Mouse (Mus musculus) forebrain, embryonic 12.5 days (tissue): ENCODE results near the gene Nfkbil1. TPM values are rescaled to one million over a fixed set of nuclear protein-coding genes. Genes with fewer than 3 reads are reported as not detected.

Source experiments
- ATAC-seq: fragments of 200-750 bp; cut with Nextera tagmentation; 2 replicates; pipeline ENCODE4 v1.8.0; 2017; ENCODE audit warnings: moderate TSS enrichment; ENCODE audit not compliant: low FRiP score
- H3K27ac ChIP-seq: fragments of 300-500 bp; sonication (generic); 2 replicates; pipeline ENCODE4 v1.5.1; 2016; ENCODE audit warnings: mild to moderate bottlenecking
- H3K27me3 ChIP-seq: fragments of 300-500 bp; sonication (generic); 2 replicates; pipeline ENCODE4 v1.6.1; 2016; ENCODE audit warnings: mild to moderate bottlenecking
- H3K36me3 ChIP-seq: fragments of 300-500 bp; sonication (generic); replicated peaks from 2 replicates; pipeline ENCODE4 v1.6.1; 2016; ENCODE audit warnings: mild to moderate bottlenecking
- H3K4me1 ChIP-seq: fragments of 300-500 bp; sonication (generic); 2 replicates; pipeline ENCODE4 v1.6.1; 2016
- H3K4me2 ChIP-seq: fragments of 300-500 bp; sonication (generic); 2 replicates; pipeline ENCODE4 v1.6.1; 2016; ENCODE audit warnings: mild to moderate bottlenecking, moderate library complexity
- H3K4me3 ChIP-seq: fragments of 300-500 bp; sonication (generic); replicated peaks from 2 replicates; pipeline ENCODE4 v1.5.1; 2016; ENCODE audit warnings: mild to moderate bottlenecking
- H3K9ac ChIP-seq: fragments of 300-500 bp; sonication (generic); 2 replicates; pipeline ENCODE4 v1.6.1; 2016; ENCODE audit warnings: mild to moderate bottlenecking
- H3K9me3 ChIP-seq: fragments of 300-500 bp; sonication (generic); 2 replicates; pipeline ENCODE4 v1.6.1; 2016
- WGBS: fragments of 180-500 bp; shearing (Covaris S2); methylation state at CpG from one replicate; pipeline ENCODE4 v1.1.7; 2016; 5-methylcytosine and 5-hydroxymethylcytosine counted together
- polyA plus RNA-seq: library from polyadenylated mRNA; unstranded; fragments of >200 nt; fragmentation: Nextera tagmentation; extraction: Ambion mirVana; gene quantifications from 2 replicates; pipeline ENCODE4 v1.2.1, GENCODE M21; 2016

Gene Nfkbil1
- polyA plus RNA-seq, 1 experiment from 2014 or later: 11.0 TPM

GRCm38 (mm10) chr17:35231022-35231421 lies 4.6 kb downstream of the Nfkbil1 start:
- Histone ChIP-seq H3K36me3 (peaks cover 59% of the 10 kb centered on the region), H3K9me3 (no peaks in the 10 kb centered on the region), H3K4me3 (no peak overlapping the region), H3K9ac (no peak overlapping the region), H3K4me1 (peaks cover 24% of the 10 kb centered on the region), H3K4me2 (no peak overlapping the region), H3K27ac (no peak overlapping the region), H3K27me3 (no peaks in the 10 kb centered on the region)
- no peak for ATAC-seq
- WGBS: 94% methylated on average over 10 of the region's 10 CpGs

GRCm38 (mm10) chr17:35226561-35227046 lies 9.0 kb downstream of the Nfkbil1 start:
- no peak overlapping the region for H3K4me3 ChIP-seq
- no peak overlapping the region for H3K4me2 ChIP-seq
- H3K27ac ChIP-seq: no peak overlapping the region
- H3K27me3 ChIP-seq: no peaks in the 10 kb centered on the region
- 90% methylated on average over 14 of the region's 14 CpGs for WGBS
- no peak for ATAC-seq
- peaks cover 73% of the 10 kb centered on the region for H3K36me3 ChIP-seq
- peaks cover under 1% of the 10 kb centered on the region for H3K4me1 ChIP-seq
- H3K9ac ChIP-seq: no peak overlapping the region
- no peaks in the 10 kb centered on the region for H3K9me3 ChIP-seq

GRCm38 (mm10) chr17:35225456-35225855 lies 10.1 kb downstream of the Nfkbil1 start:
- ATAC-seq: no peak
- Histone ChIP-seq H3K9me3 (no peaks in the 10 kb centered on the region), H3K27ac (no peak overlapping the region), H3K4me3 (no peak overlapping the region), H3K4me2 (no peak overlapping the region), H3K27me3 (no peaks in the 10 kb centered on the region), H3K4me1 (no peaks in the 10 kb centered on the region), H3K36me3 (peaks cover 69% of the 10 kb centered on the region), H3K9ac (no peak overlapping the region)
- WGBS: 96% methylated on average over 5 of the region's 5 CpGs

- ATAC-seq: no peak
- 92% methylated on average over 4 of the region's 4 CpGs for whole genome bisulfite sequencing
Measured at GRCm38 (mm10) chr17:35224641-35225040, 11.0 kb downstream of the Nfkbil1 start.

GRCm38 (mm10) chr17:35222299-35222698 lies 13.3 kb downstream of the Nfkbil1 start:
- no peaks in the 10 kb centered on the region for H3K27me3 ChIP-seq
- no peak overlapping the region for H3K4me3 ChIP-seq
- no peaks in the 10 kb centered on the region for H3K9me3 ChIP-seq
- no peak for ATAC-seq
- H3K4me1 ChIP-seq: no peaks in the 10 kb centered on the region
- H3K4me2 ChIP-seq: no peak overlapping the region
- no peak overlapping the region for H3K27ac ChIP-seq
- WGBS: 85% methylated on average over 6 of the region's 6 CpGs
- no peak overlapping the region for H3K9ac ChIP-seq
- H3K36me3 ChIP-seq: peaks cover 61% of the 10 kb centered on the region

More at GRCm38 (mm10) chr17:35224641-35225040, 11.0 kb downstream of the Nfkbil1 start:
- Histone ChIP-seq H3K36me3 (peaks cover 71% of the 10 kb centered on the region), H3K4me3 (no peak overlapping the region), H3K27me3 (no peaks in the 10 kb centered on the region), H3K9me3 (no peaks in the 10 kb centered on the region), H3K4me2 (no peak overlapping the region), H3K27ac (no peak overlapping the region), H3K4me1 (no peaks in the 10 kb centered on the region), H3K9ac (no peak overlapping the region)

- Histone ChIP-seq H3K9ac (no peak within 1 kb of the TSS), H3K36me3 (peaks cover 46% of the 10 kb centered on the region), H3K4me3 (no peak within 1 kb of the TSS)
Measured at GRCm38 (mm10) chr17:35220156-35220952, 15.2 kb downstream of the Nfkbil1 start, which contains the start of gene Gm16181. Gene Gm16181 (plus strand): TSS chr17:35220834.

GRCm38 (mm10) chr17:35219601-35220041 lies 16.0 kb downstream of the Nfkbil1 start:
- H3K36me3 ChIP-seq: peaks cover 39% of the 10 kb centered on the region
- H3K4me3 ChIP-seq: no peak overlapping the region
- no peaks in the 10 kb centered on the region for H3K4me1 ChIP-seq
- no peak for ATAC-seq
- no peaks in the 10 kb centered on the region for H3K9me3 ChIP-seq
- H3K9ac ChIP-seq: no peak overlapping the region
- H3K27ac ChIP-seq: no peak overlapping the region
- no peaks in the 10 kb centered on the region for H3K27me3 ChIP-seq
- WGBS: 90% methylated on average over 6 of the region's 6 CpGs
- H3K4me2 ChIP-seq: no peak overlapping the region

More at GRCm38 (mm10) chr17:35220156-35220952, 15.2 kb downstream of the Nfkbil1 start, which contains the start of gene Gm16181:
- no peak within 1 kb of the TSS for H3K4me2 ChIP-seq
- H3K27me3 ChIP-seq: no peaks in the 10 kb centered on the region
- 84% methylated on average over 28 of the region's 28 CpGs for WGBS
- no peaks in the 10 kb centered on the region for H3K9me3 ChIP-seq
- ATAC-seq: no peak
- H3K4me1 ChIP-seq: no peaks in the 10 kb centered on the region
- H3K27ac ChIP-seq: peak within 1 kb of the TSS; percentile 20; the same call in 1 of the 2 replicates

- WGBS: 86% methylated on average over 18 of the region's 18 CpGs
- no peak overlapping the region for H3K4me3 ChIP-seq
- H3K27me3 ChIP-seq: no peaks in the 10 kb centered on the region
- no peak overlapping the region for H3K27ac ChIP-seq
- H3K36me3 ChIP-seq: peaks cover 39% of the 10 kb centered on the region
- no peaks in the 10 kb centered on the region for H3K9me3 ChIP-seq
- H3K9ac ChIP-seq: no peak overlapping the region
- no peaks in the 10 kb centered on the region for H3K4me1 ChIP-seq
- H3K4me2 ChIP-seq: no peak overlapping the region
- no peak for ATAC-seq
Measured at GRCm38 (mm10) chr17:35218516-35219193, 16.9 kb downstream of the Nfkbil1 start.

- Histone ChIP-seq H3K9me3 (no peaks in the 10 kb centered on the region), H3K4me2 (no peak overlapping the region), H3K4me3 (no peak overlapping the region), H3K9ac (no peak overlapping the region), H3K27ac (no peak overlapping the region), H3K36me3 (no peaks in the 10 kb centered on the region), H3K4me1 (no peaks in the 10 kb centered on the region), H3K27me3 (0 out of 2 replicates have a peak, but pooled peaks cover 9% of the 10 kb centered on the region)
- ATAC-seq: no peak
- 95% methylated on average over 5 of the region's 5 CpGs for WGBS
Measured at GRCm38 (mm10) chr17:35213071-35213470, 22.5 kb downstream of the Nfkbil1 start.

- no peak overlapping the region for H3K9ac ChIP-seq
- no peak for ATAC-seq
- 83% methylated on average over 3 of the region's 3 CpGs for WGBS
- no peaks in the 10 kb centered on the region for H3K9me3 ChIP-seq
- 0 out of 2 replicates have a peak, but pooled peaks cover 14% of the 10 kb centered on the region for H3K27me3 ChIP-seq
- no peaks in the 10 kb centered on the region for H3K4me1 ChIP-seq
- no peak overlapping the region for H3K4me2 ChIP-seq
- no peak overlapping the region for H3K4me3 ChIP-seq
- H3K36me3 ChIP-seq: no peaks in the 10 kb centered on the region
- H3K27ac ChIP-seq: no peak overlapping the region
Measured at GRCm38 (mm10) chr17:35210593-35210992, 25.0 kb downstream of the Nfkbil1 start.

GRCm38 (mm10) chr17:35209785-35210535 lies 25.6 kb downstream of the Nfkbil1 start:
- Histone ChIP-seq H3K9ac (no peak overlapping the region), H3K27me3 (peaks cover 19% of the 10 kb centered on the region), H3K9me3 (no peaks in the 10 kb centered on the region), H3K4me2 (no peak overlapping the region), H3K4me1 (no peaks in the 10 kb centered on the region), H3K4me3 (no peak overlapping the region), H3K27ac (no peak overlapping the region), H3K36me3 (no peaks in the 10 kb centered on the region)
- 74% methylated on average over 12 of the region's 12 CpGs for WGBS
- ATAC-seq: no peak

GRCm38 (mm10) chr17:35205380-35205769 lies 30.2 kb downstream of the Nfkbil1 start:
- no peak overlapping the region for H3K9ac ChIP-seq
- 62% methylated on average over 10 of the region's 10 CpGs for WGBS
- no peaks in the 10 kb centered on the region for H3K4me1 ChIP-seq
- peaks cover 58% of the 10 kb centered on the region for H3K27me3 ChIP-seq
- ATAC-seq: no peak
- no peak overlapping the region for H3K27ac ChIP-seq
- H3K9me3 ChIP-seq: no peaks in the 10 kb centered on the region
- H3K4me3 ChIP-seq: no peak overlapping the region
- H3K4me2 ChIP-seq: no peak overlapping the region
- H3K36me3 ChIP-seq: no peaks in the 10 kb centered on the region
